Mouse (Mus musculus): ENCODE data around the gene Ndufb6.

DNA sequence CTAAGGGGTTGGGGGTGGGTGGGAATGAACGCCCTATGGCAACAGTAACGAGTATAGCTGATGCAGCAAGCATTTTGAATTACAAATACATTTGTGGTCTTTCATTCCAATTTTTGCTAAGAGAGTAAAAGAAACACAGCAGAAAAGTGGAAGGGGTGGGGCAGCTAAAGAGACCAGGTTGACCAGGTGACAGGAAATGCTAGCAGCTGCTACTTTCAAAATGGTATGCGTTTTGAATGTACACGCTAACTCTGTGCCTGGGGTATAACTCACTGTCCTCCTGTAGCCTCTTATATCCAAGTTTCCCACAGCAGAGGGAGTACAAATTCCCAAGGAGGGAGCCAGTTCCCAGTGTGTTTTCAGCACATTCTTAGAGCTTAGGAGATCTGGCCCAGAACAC, 42.4 kb downstream of the Ndufb6 start:
- TF ChIP-seq CTCF (IDR thresholded peaks at IDR 0.05; ENCODE audit: insufficient read depth, low read length) (no peak), POLR2A (IDR thresholded peaks at IDR 0.05; ENCODE audit: borderline replicate concordance, extremely low read depth, low read depth, low read length) (no peak)

All from lung, adult 2 months (tissue).